Mouse (Mus musculus) megakaryocyte, adult 5-6 weeks (primary cell): ENCODE data around the gene Lsp1. TPM values are rescaled to one million over a fixed set of nuclear protein-coding genes. Genes with fewer than 3 reads are reported as not detected.
A peak's percentile ranks its signal among the peaks of the same experiment; 100 is the strongest.

Experiments
- ATAC-seq: 2 replicates; pipeline ENCODE4 v1.8.0; 2016; ENCODE audit warnings: mild to moderate bottlenecking, inconsistent platforms; ENCODE audit not compliant: poor library complexity, severe bottlenecking
- total RNA-seq, 2 experiments: library from RNA; stranded (forward) in 1 of 2; stranded (reverse) in 1 of 2; fragments of 153-499, 151-499 nt in 1 of 2; fragments of 221-1000, 200-1000 nt in 1 of 2; gene quantifications; 2 replicates each; pipeline versions ENCODE4 v1.2.3 to v1.2.4; 2015 to 2017

The Lsp1 gene
- total RNA-seq, 2 experiments from 2014 or later, result 1,304 to 1,314 TPM

- no peak for ATAC-seq
Observed at GRCm38 (mm10) chr7:142474799-142475198, 14.2 kb downstream of the Lsp1 start.

DNA sequence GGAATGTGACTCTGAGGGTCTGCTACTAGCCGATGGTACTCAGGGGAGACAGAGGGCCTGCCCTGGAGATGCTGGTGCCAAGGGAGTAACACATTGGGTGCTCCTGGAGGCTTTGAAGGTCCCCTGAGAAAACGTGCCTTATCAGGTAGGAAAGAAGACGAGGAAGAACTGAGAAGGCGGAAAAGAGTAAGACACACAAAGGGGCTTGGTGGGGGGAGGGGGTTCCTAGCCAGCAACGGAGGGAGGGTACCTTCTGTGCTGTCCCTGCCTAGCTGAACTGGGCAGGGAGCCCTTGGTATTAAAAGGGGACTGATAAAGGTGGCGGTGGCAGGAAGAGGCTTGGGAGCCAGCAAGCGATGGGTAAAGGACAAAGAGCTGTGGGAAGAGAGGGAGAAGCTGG, 15.0 kb downstream of the Lsp1 start:
- ATAC-seq, result no peak

DNA sequence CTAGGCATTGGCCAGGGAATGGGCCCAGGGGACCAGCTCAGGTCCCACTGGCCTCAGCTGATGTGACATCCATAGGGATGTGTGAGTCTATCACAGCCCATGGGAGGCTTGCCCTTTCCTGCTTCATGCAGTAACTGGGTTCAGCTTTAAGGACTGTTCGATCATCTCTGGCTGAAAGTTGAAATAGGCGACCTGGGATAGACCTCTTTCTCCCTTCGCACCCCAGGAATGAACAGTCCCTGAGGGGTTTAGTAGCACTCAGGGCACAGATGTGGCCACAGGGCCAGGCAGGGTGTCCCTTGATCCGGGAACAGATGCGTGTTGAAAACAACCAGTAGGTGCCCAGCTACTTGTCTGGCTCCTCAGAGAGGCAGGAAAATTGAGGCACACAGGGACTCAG, 15.7 kb downstream of the Lsp1 start:
- ATAC-seq, result no peak

GRCm38 (mm10) chr7:142476795-142477452, 16.3 kb downstream of the Lsp1 start:
- ATAC-seq, result no peak

GRCm38 (mm10) chr7:142478001-142478400, 17.4 kb downstream of the Lsp1 start:
- ATAC-seq, result no peak

DNA sequence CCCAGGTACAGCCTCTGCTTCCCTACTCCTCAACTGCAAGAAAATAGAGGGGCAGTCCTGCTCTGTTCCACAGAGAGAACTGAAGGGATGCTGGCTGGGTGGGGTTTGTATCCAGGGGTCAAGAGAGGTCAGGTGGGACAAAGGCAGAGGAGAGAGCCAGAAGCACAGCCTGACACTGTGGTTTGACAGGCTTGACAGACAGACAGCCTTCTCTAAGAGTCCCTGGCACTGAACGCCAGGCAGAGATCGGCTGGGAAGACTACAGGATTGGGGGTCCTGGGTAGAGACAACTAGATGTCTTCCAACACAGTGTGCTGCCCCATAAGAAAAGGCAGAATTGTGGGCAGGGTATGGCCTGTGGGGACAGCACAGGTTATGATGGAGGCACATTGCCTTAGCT, 18.0 kb downstream of the Lsp1 start:
- no peak for ATAC-seq

DNA sequence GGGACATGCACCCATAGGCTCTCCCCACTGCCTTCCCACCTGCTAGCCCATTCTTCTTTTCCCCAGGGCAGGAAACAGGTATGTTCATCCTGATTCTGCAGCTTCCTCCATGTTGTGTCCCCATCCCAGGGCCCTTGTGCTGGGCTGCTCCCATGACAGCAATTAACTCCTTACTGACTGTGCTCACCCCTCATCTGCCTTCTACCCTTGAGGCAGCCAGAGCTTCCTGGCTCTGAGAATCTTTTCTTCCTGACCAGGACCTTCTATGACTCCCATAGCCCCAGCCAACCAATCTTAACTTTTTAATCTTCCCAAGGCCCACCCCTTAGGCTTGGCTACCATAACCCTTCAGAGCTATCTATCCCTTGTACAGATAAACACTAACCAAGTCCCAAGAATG, 18.7 kb downstream of the Lsp1 start:
- ATAC-seq, result no peak

DNA sequence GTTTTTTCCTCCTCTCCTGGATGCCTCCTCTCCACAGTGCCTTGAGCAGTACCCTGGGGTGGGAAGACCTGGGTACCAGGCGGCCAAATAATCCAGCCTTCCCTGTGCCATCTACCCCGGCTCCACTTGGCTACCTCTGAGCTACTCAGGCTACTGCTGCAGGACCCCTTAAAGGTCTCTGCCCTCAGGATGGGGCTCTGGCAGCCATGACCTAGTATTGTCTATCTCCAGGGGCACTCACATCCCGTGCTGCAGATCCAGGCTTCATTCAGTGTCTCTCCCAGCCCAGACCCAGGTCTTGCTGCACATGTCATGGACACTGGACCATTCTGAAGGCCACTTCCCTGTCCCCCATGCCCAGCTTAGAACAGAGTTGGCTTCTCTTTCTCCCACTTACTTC, 19.3 kb downstream of the Lsp1 start:
- no peak for ATAC-seq

- ATAC-seq, result no peak
Observed at GRCm38 (mm10) chr7:142480661-142481060, 20.1 kb downstream of the Lsp1 start.

DNA sequence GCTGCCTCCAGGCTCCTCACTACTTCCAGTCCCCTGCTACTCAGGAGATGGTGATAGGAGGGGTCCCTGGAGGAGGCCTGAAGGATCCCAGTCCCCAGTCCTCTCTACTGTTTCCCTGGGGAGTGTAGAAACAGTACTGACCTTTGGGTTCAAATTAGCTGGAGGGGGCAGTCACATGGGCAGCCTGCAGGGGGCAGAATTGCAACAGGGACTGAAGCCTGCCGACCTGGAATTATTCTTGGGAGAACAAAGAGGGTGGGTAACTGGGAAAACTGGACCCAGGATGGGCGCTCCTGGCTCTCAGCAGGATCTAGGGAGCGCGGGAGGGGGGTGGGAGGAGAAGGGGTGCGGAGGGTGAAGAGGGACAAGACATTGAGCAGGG, 20.6 kb downstream of the Lsp1 start:
- no peak for ATAC-seq

- ATAC-seq, result no peak
Observed at GRCm38 (mm10) chr7:142481568-142482255, 21.1 kb downstream of the Lsp1 start.

DNA sequence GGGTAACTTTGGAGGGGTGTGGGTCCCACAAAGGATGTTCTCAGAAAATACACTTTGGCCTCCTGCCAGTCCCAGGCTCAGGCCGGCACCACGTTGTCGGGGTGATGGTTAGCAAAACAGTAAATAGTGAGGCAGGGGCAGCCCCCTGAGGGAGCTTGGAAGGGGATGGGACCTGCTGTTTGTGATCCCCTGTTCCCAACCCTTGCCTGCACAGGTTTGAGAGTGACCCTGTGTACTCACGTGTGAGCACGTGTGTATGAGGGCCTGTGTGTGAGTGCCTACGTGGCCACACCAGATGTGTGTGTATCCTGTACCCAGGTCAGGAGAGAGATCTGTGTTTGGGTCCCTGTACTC, 21.6 kb downstream of the Lsp1 start:
- no peak for ATAC-seq

DNA sequence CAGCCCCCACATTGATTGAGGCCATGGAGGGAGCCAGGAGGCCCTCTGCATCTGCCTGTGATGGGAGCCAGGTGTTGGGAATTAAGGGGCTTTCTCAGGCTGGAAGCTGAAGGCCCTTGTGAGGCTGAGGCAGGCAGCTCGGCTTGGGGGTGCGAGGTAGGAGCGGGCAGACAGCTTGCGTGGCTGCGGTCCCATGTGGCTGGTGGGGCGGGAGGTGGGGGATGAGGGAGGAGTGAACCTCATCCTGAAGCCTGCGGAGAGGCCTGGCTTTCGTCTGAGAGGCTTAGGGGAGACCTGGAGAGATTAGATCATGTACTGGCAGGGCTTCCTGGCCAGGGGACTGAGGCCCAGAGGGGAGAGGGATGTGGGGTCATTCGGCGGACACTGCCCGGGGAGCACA, 22.5 kb downstream of the Lsp1 start:
- ATAC-seq, result no peak

DNA sequence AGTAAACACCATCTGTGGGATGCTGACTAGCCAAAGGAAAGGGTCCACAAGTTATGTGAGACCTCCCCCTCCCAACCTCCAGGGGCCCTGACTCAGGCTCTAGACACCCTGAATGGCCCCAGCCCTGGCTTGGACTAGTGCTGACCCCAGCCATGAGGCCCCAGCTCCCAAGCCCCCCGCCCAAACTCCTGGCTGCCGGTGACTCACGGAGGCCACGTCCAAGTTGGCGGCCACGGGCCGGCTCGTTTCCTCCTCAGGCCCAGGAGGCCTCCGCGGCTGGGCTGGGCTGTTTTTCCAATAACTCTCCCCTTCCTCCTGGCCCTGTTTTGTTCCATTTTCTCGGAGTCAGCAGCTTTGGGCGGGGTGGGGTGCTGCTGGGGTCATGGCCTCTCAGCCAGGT, 24.2 kb downstream of the Lsp1 start:
- no peak for ATAC-seq

- no peak for ATAC-seq
Observed at GRCm38 (mm10) chr7:142486751-142487162, 26.1 kb downstream of the Lsp1 start.

DNA sequence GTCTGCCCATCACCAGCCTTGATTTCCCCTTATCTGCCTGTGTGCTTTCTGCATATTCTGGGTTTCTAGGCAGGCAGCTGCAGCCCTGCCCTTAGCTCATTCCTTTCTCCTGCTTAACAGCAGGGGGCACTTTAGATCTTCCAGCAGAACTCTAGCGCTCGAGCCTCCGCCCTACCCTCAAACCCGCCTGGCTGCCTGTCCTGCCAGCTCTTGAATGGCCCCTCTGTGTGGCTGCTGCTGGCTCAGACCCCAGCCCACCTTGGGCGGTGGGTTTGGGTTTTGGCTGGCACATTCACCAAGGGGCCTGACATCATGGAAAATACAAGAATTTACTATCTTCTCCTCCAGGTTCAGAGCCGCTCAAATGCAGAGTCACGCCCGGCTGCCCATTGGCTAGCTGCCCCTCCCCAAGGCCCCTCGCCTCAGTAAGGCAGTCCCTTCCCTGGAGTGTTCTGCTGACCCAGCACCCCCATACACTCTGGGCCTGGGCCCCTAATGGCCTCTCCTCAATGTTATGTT, 26.8 kb downstream of the Lsp1 start:
- ATAC-seq, result no peak

DNA sequence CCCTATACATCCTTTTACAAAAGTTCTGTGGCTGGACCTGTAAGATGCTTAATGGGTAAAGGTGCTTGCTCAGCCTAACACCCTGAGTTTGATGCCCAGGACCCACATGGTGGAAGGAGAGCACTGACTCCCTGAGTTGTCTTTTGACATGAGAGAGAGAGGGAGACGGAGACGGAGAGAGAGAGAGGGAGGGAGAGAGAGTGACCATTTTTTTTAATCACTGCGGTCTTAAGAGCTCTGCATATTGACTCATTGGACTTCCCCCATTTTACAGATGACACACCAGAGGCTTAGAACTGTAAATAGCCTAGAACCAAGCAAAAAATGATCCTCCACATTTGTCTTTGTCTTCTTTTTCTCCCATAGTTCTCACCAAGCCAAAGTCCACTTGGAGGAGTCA, 27.4 kb downstream of the Lsp1 start:
- no peak for ATAC-seq

DNA sequence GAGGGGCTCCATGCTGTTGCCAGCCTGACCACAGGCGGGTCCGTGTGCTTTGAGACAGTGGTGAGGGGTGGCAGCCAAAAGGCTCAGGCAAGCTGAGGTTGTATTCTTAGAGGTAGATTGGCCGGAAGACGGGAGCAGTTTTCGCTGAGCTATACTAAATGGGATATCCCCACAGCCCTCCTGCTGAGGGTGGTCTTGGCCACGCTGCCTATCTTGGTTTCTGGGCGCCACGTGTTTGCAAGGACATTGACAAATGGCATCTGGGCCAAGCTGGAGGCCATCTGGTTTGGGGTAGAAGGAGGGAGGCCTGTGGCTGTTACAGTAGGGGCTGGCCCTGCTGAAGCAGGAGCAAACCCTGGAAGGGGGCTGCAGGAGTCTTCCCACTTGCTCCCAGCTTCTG, 32.9 kb downstream of the Lsp1 start:
- ATAC-seq, result no peak

DNA sequence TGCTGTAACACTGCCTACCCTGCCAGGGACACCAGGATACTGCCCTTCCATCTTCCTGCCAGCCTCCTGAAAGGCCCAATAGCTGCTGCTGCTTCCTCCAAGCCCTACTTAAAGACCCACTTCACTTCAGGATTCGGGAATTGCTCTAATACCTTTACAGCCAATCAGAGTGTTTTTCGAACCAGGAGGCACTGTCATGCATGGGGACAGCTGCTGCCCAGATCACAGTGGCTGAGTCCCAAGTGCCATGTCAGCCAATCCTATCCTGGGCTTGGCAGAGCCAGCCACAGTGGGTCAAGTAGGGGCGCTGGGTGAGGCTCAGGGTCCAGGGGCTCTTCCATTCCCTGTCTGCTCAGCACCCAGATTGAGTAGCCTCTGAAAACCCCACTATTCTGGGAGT, 35.5 kb downstream of the Lsp1 start:
- no peak for ATAC-seq

DNA sequence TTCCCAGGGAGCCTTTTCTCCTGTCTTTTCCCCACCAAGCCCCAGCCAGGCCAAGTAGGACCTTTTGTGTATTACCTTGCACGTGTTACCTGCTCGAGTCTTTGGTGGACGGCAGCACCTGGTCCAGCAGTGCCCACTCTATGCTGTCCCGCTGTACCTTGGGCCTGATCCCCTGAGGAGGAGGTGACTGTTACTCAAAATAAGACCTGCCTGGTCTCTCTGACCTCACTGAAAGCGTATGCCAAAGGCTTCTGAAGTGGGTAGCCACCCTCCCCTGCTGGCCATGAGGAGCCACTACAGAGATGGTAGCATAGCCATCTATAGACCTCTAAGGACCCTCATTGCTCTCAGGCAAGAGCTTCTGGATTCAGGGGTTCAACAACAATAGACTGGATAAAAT, 36.2 kb downstream of the Lsp1 start:
- 0 out of 2 replicates have a peak, but pooled peaks have one; percentile 33 for ATAC-seq

- ATAC-seq, result peak; percentile 71
Observed at GRCm38 (mm10) chr7:142497775-142498174, 37.2 kb downstream of the Lsp1 start.

DNA sequence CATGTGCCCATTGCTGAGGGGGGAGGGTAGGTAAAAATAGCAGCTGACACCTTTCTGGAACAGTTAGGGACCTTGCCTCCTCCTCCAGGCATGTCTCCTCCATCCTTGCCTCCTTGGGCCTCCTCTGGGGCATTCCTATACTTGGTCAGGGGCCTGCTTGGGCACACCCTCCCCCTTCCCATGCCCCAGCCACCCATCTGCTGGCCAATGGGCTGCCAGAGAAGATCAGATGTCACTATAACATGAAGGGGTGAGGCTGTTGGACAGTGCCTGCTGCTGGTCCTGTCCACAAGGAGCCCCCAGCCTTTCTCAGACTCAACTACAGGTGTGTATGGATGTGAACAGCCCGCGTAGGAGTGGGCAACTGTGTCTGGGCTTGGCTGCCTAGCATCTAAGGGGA, 38.0 kb downstream of the Lsp1 start, which contains the start of gene Tnnt3:
Tnnt3 (plus strand) TSS at position 262 of the 400 bp plus-strand sequence.
- no peak for ATAC-seq
